Mouse (Mus musculus) brain, embryonic 14.5 days (tissue): Measurements from ENCODE around the gene Chtf18. TPM values are rescaled to one million over a fixed set of nuclear protein-coding genes. Genes with fewer than 3 reads are reported as not detected.
A peak's percentile ranks its signal among the peaks of the same experiment; 100 is the strongest.
"Not testable (repeated sequence)": the region's sequence is repeated elsewhere in the genome, so short reads cannot be mapped to it uniquely, and the experiment has no call there.

Experiments
- DNase-seq: peaks from one replicate; pipeline ENCODE4 v3.0.0-alpha.2; 2011; ENCODE audit warnings: low read depth
- CTCF ChIP-seq: fragments of 200-500 bp; IDR thresholded peaks from 2 replicates; pipeline ENCODE4 v1.5.1; 2012; ENCODE audit warnings: inconsistent platforms, mild to moderate bottlenecking, moderate library complexity, borderline replicate concordance; ENCODE audit not compliant: insufficient read depth, insufficient read length; ENCODE audit errors: extremely low read depth
- POLR2A ChIP-seq: fragments of 200-500 bp; IDR thresholded peaks from 2 replicates; pipeline ENCODE4 v1.6.1; 2012; ENCODE audit warnings: mild to moderate bottlenecking, inconsistent platforms, borderline replicate concordance; ENCODE audit not compliant: poor library complexity, insufficient read depth, insufficient read length, severe bottlenecking; ENCODE audit errors: extremely low read depth
- polyA plus RNA-seq: library from polyadenylated mRNA; depleted of rRNA; stranded (reverse); fragments of >200 nt; gene quantifications from 2 replicates; pipeline ENCODE4 v1.2.3, GENCODE M21; 2012

The Chtf18 gene
- polyA plus RNA-seq, 1 experiment = 12.4 TPM

DNA sequence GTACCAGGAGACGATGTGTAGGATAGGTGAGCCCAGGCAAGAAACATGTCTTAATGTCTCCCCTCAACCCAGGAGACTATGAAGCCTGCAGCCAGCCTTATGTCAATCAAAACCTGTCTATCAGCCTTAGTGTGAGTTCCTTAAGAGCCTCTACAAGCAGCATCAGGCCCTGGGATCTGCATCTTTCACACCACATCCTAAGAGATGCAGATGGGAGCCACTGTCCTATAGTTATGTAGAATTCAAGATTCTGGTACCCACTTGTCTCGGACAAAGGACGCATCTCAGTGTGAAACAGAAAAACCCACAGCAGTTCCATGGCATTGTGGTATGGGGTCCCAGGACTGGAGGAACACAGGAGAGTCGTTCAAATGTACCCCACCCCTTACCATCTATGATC, 27.9 kb upstream of the Chtf18 start:
- TF ChIP-seq CTCF = no peak
- no peak for TF ChIP-seq POLR2A
- no peak for DNase-seq

DNA sequence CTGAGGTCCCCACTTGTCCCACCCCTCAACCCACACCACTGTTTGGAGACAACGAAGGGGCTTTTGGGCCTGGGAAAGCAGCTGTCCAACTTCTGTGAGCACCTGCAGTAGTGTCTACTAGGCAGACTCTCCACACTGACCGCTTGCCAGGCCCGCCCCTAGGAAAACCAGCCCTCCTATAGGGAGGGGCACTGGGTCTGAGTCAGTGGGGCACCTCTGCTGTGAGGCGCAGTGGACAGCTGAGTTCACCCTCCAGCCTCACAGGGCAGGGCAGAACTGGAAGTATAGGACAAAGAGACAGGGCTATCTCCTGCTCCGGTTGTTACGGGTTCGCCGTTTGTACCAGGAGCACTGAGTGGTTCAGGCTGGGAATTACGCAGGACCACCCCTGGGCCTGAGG, 27.0 kb upstream of the Chtf18 start, which contains the start of gene Msln:
Gene Msln, minus strand, starts transcription at position 138 of the 400 bp plus-strand sequence.
- no peak for TF ChIP-seq POLR2A
- TF ChIP-seq CTCF = no peak
- DNase-seq = no peak

DNA sequence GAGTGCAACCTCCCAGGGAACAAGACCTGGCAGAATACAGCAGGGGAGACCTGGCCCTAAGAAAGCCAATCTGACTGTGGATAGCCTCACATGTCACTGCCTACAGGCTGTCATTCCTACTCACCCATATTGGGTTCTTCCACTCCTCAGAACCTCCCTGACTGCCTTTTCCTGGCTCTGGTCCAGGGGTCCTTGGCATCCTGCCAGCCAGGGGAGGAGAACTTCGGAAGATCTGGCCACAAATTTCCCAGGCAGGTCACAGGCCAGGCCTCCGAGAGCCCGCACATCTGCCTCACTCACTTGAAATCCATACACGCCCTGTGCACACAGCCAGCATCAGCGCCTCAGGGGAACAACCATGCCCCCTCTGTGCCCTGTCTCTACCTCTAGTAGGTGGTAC, 24.2 kb upstream of the Chtf18 start:
- DNase-seq = peak; percentile 36

DNA sequence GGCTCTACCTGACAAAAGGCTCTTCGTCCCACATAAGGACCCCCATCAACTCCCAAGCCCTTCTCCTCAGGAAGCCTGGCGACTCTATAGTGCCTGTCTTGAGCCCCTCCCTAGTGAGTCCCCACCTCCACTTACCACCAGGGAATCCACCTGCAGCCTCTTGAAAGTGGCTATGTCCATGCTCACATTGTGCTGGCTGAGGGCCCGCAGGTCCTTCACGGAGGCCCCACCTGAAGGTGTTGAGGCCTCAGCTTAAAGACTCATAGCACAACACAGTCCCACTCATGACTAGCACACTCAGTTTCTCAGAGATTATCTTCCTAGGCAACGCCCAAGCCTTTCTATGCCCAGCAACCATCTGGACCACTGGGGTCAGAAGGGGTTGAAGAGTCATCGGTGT, 22.1 kb upstream of the Chtf18 start:
- DNase-seq = no peak
- TF ChIP-seq POLR2A = no peak
- TF ChIP-seq CTCF = no peak

More for the DNA sequence above, 24.2 kb upstream of the Chtf18 start:
- TF ChIP-seq POLR2A = no peak
- no peak for TF ChIP-seq CTCF

- no peak for TF ChIP-seq CTCF
- no peak for TF ChIP-seq POLR2A
Measured at GRCm38 (mm10) chr17:25748238-25748637, 21.0 kb upstream of the Chtf18 start.

GRCm38 (mm10) chr17:25744311-25744710, 17.1 kb upstream of the Chtf18 start:
- DNase-seq = no peak
- TF ChIP-seq POLR2A (no peak), CTCF (no peak)

More at GRCm38 (mm10) chr17:25748238-25748637, 21.0 kb upstream of the Chtf18 start:
- DNase-seq = no peak

GRCm38 (mm10) chr17:25743831-25744230, 16.6 kb upstream of the Chtf18 start:
- no peak for TF ChIP-seq POLR2A
- TF ChIP-seq CTCF = no peak
- no peak for DNase-seq

DNA sequence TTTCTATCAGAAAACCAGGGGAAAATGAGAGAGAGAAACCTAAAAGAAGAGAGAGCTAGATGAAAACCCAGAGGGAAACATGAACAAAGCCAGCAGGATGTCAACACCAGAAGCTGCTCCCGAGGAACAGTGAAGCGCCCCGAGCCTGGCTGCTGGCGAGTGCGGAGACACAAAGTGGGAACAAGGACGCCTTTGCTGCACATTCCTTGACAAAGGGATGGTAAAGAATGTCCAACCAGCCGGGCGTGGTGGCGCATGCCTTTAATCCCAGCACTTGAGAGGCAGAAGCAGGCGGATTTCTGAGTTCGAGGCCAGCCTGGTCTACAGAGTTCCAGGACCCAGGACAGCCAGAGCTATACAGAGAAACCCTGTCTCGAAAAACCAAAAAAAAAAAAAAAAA, 14.3 kb upstream of the Chtf18 start:
- DNase-seq = not testable (repeated sequence)

DNA sequence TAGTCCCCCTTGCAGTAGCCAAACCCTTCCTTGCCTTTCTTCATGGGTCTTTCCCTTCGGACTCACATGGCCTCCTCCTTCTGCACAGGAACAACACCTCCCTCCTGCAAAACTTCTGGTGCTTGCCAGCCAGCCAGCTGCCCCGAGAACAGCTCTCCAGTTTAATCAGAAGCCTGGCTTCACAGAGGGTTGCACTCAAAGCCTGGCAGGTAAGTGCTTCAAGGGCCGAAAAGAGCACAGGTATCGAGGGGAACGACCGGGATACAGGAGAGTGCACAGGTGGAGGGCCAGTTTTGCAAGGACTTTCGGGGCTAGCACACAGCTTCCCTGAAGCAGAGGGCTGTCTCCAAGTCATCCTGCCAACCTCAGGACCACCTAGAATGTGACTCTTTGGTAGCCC, 11.6 kb upstream of the Chtf18 start:
- no peak for TF ChIP-seq CTCF
- TF ChIP-seq POLR2A = no peak
- DNase-seq = no peak

DNA sequence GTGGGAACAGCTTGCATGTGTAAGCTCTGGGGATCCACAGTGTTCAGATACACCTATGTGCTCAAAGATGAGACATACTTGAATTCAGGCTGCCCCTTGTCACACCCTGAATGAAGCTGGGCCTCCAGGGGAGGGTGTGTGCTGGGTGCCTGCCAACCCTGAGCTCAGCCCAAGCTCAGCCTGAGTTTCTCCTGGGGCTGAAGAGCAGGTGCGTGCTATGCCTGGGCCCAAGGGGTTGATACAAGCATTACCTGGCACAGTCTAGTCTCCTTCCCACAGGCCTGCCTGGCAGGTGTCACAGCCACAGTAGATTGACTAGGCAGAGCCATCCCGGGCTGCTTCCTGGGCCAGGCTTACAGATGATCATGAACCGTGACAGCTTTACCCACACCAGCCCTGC, 8.5 kb upstream of the Chtf18 start, which contains the start of gene Mslnl:
Gene Mslnl, plus strand, starts transcription at position 298 of the 400 bp plus-strand sequence.
- TF ChIP-seq CTCF (no peak), POLR2A (no peak)
- DNase-seq = no peak

DNA sequence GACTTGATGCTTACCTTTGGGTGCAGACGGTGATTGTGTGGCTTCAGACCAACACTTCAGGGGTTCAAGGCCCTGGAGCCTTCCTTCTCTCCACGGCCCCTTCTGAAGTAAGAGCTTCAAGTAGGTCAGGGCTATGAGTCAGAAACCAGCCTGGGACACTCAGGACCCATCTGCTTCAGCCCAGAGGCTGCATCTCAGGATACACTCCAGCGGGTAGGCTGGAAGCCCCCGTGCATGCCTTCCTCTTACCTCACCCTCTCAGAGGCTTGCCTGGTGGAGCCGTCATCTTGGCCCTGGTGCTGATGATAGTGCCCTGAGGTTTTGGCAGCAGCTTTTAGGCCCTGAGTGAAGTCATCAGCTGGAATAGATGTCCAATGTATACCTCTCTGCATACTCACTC, 8.0 kb upstream of the Chtf18 start:
- DNase-seq = no peak
- TF ChIP-seq POLR2A (no peak), CTCF (no peak)

DNA sequence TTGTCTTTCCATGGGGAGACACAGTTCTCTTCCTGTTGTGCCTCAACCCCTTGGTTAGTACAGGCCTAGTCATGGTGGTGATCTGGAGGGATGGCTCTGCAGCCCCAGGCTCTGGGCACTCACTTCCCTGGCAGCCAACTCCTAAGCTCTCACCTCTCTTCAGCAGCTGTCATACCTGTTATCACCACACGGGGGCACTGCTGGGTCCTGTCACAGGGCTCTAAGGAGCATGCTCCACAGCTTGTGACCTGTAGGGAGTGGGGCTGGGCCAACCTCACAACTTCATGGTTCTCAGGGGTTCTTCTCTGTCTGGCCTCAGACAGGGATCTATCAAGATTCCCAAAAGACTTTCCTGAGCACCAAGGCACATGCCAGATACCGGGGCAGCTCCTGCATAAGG, 4.9 kb upstream of the Chtf18 start:
- TF ChIP-seq CTCF (peak; percentile 93), POLR2A (no peak)
- peak; percentile 86 for DNase-seq

DNA sequence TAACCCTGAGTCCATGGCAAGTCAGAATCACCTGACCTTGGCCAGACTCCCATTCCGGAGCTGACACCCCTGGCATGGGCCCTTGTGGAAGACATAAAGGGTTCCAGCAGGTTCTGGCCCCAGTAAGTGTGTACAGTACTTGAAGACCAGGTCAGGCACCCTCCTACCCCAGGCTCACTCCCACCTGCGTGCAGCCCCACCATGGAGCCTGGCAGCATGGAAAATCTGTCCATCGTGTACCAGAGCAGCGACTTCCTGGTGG, 721 bp upstream of the Chtf18 start:
- TF ChIP-seq CTCF (no peak), POLR2A (no peak)
- DNase-seq = no peak

- TF ChIP-seq POLR2A = no peak
- TF ChIP-seq CTCF = no peak
- DNase-seq = no peak
Measured at GRCm38 (mm10) chr17:25725264-25725663, 2.0 kb downstream of the Chtf18 start.
